Mouse (Mus musculus): ENCODE results near the gene Dph5.
"Not testable (repeated sequence)": the region's sequence is repeated elsewhere in the genome, so short reads cannot be mapped to it uniquely, and the experiment has no call there.

Dph5 gene

DNA sequence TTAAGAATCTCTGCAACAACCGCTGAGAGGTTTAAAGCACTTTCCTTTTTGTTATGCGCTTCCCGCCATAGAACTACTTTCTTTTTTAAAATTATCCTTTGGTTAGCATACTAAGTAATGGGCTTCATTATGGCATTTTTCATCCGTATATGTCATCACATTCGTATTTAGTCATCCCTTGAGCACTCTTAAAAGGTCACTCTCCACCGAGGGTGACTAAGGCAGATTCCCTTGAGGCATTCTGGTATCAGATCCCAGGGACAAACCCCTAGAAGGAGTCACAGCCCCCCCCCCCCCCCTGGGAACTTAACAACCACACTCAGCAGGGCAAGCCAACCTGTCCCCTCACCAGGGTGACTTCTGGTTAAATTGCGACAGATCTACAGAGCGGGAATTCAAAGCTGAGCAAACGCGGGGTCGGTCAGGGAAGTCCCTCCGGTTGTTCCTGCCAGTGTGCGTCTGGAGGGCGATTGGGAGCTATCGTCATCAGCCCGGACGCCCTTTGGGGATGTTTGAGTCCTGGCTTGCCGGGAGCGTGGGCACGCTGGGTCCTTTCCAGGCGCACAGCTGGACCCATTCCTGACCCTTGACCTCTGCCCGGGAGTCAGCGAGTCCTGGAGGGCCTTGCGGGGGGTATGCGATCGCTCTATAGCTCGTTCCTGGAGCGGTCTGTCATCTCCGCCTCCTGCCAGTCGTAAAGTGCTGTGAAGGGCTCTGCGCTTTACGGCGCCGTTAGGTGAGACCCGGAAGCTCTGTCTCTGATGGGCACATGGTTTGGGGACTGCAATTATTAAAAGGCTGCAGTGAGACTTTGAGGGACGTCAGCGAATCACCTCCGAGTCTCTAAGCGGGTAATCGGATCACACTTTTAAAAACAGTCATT is at the start of gene Dph5:
Gene Dph5, plus strand, starts transcription at position 411 of the 883 bp plus-strand sequence.
- peak; percentile 89 for DNase-seq (ENCODE audit: low read depth, low spot score)

DNA sequence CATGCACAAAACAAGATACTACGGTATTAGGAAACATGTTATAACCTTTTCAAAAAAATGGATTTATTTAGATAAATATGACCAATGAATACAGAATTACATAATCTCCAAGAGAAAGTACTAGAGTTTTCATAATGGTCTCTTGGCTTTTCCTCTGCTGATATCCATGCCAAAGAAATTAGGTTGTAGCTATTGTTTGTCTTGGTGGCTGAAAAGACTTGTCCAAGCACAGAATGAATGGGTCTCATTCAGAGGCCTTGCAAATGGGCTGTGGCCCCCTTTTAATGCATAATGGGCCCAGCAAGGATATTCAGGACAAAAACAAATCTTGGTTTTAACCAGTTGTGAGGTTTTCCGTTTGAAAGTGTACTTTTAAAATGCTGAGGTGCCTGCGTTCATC is 43.1 kb upstream of the Dph5 start:
- no peak for DNase-seq (ENCODE audit: low read depth, low spot score)

DNA sequence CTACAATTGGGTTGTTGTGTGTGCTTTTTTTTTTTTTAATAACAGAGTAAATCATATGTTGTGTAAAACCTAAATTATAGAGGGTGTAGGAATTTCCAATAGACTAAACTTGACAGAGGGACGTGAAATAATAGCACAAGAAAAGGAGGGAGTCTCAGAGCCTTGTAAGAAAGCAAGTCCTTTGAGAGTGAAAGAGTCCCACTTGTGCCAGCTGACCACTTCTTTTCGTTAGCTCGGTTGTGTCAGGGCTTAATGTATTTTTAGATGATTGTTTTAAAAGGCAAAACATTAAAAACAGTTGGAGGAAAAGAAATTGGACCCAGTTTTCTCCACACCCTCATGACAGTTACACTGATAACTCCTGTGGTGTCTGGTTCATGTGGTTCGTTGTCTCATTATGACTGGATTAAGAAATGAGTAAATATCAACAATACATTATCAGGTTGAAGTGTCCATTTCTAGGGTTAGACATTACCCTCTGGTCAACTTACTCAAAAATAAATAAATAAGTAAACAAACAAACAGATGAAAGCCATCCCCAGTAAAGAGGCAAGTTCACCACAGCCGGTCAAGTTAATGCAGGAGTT is 42.5 kb upstream of the Dph5 start:
- no peak for DNase-seq (ENCODE audit: low read depth, low spot score)

DNA sequence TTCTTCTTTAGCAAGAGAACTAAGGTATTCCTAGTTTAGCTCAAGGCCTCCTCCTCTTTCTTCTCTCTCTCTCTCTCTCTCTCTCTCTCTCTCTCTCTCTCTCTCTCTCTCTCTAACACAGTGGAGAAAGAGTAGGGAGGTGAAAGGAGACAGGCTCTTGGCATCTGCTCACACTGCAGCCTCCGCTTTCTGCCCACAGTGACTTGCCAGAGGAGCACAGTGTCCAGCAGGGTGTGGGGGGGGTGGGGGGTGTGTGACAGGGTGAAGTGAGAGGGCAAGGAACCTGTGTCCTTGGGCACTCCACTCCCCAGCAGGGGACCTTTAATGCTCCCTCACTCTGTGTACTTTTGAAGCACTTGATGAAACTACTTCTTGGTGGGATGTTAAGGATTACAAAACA is 41.9 kb upstream of the Dph5 start:
- DNase-seq (ENCODE audit: low read depth, low spot score), result no peak

DNA sequence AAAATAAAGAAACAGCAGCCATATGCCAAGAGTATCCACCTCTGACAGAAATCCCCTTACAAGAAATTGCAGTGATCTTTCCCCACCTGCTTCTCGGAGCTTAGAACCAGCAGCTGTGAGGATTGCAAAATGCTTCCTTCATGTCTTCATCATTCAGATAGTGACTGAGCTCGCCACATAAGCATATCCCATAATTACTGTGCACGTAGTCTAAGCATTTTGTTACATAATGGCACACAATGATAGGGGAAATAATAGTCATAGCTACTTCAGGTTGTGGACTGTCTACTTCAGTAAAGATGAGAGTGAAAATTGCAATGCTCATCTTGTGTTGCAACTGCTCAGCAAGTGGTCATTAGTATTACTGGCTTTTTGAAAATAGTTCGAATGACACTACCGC is 41.5 kb upstream of the Dph5 start:
- DNase-seq (ENCODE audit: low read depth, low spot score), result no peak

DNA sequence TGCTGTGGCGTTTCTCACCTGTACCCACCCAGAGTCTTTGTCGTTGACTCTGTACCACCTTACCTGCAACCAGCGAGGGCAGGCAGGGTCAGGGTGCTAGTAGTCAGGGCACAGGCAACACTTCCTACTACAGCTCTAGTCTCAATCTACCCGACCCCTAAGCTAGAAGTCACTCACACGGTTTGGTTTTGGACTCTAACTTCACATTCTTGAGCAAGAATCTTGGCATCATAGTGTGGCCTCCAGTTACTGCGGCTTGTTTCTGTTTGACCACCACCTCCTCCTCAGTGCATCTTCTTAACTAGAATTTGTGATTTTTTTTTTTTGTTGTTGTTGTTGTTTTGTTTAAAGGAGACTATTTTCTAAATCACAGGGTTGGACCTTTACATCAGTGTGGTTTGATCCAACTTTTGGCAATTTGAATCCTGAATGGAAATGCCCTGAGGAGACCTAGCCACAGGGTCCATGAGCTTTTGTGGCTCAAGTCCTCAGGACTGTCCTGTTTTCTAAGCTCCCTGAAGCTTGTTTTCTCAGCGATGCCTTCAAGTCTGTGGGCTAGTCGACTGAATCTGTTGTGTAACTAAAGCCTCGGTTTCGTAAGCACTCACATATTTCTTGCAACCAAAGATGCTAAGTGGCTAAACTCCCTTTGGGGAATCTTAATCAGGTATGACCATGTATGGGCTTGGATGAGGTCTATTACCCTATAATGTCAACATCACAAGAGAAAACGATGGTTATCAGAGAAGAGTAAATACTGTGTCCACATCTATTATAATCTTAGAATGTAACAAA is 38.8 kb upstream of the Dph5 start:
- no peak for DNase-seq (ENCODE audit: low read depth, low spot score)

DNA sequence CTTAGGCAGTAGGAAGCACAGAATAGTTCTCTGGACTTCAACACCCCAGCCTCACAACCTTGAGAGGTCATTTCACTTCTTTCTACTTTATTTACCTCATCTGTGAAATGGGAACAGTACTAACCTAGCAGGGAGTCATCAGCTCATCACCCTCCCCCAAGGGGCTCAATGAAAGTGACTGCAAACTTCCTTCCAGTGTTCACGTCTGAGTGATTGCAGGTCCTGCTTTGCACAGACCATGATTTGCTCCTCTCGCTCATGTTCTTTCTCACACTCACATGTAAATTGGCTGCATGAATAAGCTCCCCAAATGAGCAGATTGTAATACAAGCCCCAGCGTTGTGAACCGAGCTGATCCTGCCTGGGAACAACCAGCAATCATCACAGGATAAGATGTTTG is 36.7 kb upstream of the Dph5 start:
- no peak for DNase-seq (ENCODE audit: low read depth, low spot score)

DNA sequence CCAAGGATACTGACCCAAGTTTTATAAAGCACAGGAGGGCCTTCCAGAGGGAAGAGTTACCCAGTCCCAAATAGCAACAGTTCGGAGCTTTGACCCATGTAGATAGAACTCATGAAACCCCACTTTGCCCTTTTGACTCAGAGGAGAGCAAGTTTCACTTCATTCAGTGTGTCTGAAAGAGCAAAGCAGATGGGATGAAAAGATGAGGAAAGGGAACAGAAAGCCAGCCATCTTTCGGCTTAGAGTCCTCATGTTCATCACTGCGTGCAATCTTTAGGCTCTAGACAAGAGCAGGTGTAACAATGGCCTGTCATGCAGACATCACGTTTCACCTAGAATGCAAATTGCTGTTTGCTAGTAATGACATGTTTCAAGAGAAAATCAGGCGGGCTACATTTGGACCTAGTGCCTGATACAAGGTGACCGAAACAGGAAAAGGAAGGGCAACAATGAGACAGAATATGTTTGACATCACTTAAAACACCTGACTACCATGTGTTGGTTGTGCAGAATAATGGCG is 32.9 kb upstream of the Dph5 start:
- no peak for DNase-seq (ENCODE audit: low read depth, low spot score)

DNA sequence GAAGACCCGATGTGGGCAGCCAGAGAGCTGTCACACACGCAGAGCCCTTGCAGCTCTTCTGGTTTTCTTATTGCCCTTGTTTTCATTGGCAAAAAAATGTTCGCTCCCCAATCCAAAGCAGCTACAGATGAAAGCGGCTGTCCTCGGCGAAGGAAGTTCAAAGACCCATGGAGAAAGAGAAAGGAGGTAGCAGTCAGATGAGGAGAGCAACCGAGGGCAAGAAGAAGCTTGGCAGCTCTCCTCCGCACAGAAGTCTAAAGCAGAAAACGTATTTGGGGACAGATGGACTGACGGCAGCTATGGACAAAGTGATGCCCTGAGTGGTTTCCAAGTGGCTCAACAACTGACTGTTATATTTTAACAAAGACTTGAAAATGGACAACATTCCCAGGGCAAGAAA is 32.1 kb upstream of the Dph5 start:
- DNase-seq (ENCODE audit: low read depth, low spot score), result no peak

DNA sequence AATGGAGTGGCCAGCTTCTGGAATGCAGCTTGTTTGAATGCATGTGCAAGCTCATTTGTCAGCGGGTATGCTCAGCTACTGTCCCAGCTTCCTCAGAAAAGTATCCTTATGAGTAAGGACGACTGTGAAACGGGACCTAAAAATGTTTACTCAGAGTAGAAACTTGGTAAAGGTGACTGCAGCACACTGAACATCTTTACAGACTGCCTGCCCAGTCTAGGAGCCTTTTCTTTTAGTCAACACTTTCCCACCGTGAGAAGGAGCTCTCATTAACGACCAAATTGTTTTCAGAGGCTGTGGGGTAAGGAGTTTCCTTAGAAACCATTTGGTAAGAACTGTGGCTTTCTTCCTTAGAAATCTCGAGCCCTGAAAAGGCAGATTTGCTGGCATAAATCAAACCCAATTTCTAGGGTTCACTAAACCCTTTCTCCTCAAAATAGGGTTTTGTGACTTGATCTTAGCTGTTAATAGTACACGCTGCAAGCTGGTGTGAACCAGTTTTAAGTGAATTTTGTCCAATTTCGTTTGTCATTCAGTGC is 31.1 kb upstream of the Dph5 start:
- DNase-seq (ENCODE audit: low read depth, low spot score), result peak; percentile 37

DNA sequence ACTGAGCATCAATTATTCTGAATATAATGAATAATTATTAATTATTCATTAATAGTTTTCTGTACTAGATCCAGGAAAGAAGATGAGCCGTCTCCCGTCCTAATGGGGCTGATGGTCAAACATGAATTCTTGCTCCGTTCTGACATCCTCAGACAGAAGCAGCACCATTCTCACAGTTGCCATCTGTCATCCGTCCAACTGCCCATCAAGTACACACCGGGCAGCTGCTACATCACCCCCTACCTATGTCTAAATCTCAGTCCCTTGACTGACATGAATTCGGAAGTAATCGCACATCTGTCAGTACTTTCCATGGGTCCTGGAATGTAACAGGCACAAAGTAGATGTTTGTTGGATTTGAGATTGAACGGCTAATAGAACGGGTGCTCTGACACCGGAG is 30.2 kb upstream of the Dph5 start:
- DNase-seq (ENCODE audit: low read depth, low spot score), result no peak

DNA sequence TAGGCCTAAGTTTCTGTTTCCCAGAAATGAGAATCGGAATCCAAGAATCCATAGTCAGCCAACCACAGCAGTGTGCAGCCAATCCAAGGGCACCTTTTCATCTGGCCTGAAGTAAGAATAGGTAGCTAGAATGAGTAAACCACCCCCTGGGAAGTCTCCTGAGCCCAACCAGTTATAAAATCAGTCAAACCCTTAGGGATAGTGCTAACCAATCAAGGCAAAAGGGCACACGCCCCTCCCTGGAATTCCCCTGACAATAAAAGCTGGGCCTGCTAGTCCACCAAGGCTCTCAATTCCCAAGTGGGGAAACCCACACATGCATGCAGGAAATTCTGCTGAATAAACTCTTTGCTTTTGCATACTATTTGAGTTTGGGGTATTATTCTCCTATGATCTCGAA is 28.8 kb upstream of the Dph5 start:
- DNase-seq (ENCODE audit: low read depth, low spot score), result no peak

DNA sequence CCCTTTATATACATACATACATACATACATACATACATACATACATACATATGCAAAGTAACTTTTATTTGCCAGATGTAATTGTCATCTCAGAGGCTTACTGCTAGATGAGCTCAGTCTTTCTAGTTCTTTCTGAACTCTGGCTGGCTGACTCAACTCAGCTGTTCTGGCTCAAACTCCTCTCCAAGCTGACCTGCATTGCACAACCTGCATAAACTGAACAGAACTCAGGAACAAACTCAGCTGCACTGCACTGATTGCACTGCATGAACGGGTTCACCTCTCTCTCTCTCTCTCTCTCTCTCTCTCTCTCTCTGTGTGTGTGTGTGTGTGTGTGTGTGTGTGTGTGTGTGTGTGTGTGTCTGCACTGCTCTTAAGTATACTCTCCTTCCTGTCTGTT is 26.9 kb upstream of the Dph5 start:
- DNase-seq (ENCODE audit: low read depth, low spot score), result not testable (repeated sequence)

DNA sequence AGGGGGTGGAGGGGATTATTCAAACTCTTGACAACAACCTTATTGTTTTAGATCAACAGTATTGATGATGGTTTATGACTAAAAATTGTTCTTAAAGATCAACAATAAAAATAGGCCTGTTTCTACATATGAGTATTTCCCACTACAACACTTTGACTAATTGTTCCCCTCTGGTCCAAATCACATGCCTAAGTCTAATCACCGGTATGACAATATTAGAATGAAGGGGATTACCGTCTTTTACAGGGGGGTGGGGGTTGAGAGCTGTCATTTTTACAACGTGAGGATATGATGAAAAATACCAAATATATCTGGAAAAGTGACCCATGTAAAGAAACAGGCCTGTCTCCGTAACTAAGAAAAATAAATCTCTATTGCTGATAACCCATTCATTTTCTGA is 24.1 kb upstream of the Dph5 start:
- no peak for DNase-seq (ENCODE audit: low read depth, low spot score)

DNA sequence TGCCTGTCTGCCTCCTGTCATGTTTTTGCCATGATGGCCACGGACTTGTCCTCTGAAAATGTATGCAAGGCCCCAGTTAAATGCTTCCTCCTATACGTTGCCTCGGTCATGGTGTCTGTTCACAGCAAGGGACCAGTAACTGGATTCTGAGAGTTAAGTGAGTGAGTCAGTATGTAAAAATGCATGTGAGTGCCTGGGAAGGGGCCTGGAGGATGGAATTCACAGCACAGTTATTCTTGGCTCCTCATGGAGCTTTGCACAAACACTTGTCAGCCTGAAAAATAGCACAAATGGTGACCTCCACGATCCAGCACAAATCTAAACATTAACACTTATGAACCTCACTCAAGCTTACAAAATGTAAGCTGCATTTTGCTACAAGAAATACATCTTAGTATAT is 20.5 kb upstream of the Dph5 start:
- DNase-seq (ENCODE audit: low read depth, low spot score), result no peak

DNA sequence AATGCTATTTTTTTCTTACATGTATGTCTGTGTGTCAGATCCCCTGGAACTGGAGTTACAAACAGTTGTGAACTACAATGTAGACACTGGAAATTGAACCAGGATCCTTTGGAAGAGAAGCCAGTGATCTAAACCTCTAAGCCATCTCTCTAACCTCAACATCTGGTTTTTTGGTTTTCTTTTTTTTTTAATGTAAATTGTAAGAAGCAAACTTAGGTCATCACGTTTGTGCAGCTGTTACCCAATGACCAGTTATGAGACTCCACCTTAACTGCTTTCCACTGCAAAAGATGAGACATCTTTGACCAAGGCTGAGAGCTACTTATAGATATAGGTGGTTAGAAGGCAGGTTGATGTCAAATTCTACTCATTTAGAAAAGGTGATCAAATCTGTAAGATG is 19.7 kb upstream of the Dph5 start:
- DNase-seq (ENCODE audit: low read depth, low spot score), result no peak

DNA sequence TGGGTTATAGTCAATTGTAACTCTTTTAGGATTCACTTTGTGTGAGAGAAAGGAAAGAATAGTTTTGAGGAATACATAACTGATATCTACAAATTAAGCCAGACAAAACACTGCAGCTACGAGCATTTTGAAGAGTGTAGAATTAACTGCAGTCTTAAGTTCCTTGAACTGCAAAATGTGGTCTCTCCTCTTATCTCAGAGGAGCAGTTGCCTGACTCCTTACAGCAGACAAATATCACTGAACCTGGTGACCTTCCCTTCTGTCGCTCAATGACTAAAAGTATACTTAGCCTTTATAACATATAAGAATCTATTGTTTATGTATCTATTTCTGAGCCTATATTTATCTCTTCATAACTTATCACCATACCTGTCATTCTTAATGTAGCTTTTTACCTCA is 18.3 kb upstream of the Dph5 start:
- DNase-seq (ENCODE audit: low read depth, low spot score), result no peak

DNA sequence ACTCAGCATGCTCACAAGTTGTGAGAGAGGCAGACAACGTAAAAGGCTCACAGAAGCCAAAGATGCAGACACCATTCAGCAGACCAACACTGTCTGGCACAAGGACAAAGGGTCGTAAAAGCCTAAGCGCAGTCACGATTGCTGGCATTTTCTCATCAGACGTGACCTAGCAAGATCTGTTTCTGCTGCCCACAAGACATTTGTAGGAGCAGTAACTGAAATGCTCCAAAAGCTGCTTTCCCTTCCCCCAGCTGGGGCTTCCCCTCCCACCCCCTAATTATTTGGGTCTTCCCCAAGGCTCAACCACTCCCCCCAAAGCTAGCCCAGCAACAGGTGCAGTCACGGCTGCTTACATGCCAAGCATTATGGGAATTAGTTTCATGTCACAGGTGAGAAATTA is 12.1 kb upstream of the Dph5 start:
- DNase-seq (ENCODE audit: low read depth, low spot score), result no peak

DNA sequence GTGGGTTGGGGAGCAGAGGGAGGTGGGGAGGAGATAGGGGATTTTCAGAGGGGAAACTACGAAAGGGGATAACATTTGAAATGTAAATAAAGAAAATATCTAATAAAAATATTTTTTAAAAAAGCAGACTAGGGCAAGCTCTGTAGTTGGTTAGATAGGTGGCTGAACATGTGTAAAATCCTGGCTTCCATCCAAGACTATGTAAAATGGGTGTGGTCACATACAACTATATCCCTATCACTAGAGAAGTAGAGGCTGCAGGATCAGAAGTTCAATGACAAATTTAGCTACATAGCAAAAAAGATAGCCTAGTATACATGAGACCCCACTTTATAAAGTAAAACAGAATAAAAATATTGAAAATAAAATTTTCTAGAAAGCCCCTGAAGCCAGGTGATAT is 10.5 kb upstream of the Dph5 start:
- no peak for DNase-seq (ENCODE audit: low read depth, low spot score)

DNA sequence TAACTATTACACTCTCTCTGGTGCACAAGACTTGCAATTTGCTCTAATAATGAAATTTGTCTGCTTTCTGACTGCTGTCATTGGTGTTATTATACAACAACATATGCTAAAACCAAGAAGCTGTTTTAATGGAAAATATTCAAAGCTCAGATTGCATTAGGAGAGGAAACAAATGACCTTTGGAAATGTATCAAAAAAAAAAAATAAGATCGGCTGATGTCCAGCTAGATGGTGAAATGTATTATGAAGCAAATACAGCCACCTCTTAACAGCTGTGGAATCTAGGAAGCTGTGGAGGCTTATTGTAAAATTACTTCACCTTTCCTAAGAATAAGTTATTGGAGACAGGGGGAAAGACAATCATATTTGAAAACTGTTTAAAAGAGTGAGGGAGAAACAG is 3.6 kb upstream of the Dph5 start:
- DNase-seq (ENCODE audit: low read depth, low spot score), result no peak

DNA sequence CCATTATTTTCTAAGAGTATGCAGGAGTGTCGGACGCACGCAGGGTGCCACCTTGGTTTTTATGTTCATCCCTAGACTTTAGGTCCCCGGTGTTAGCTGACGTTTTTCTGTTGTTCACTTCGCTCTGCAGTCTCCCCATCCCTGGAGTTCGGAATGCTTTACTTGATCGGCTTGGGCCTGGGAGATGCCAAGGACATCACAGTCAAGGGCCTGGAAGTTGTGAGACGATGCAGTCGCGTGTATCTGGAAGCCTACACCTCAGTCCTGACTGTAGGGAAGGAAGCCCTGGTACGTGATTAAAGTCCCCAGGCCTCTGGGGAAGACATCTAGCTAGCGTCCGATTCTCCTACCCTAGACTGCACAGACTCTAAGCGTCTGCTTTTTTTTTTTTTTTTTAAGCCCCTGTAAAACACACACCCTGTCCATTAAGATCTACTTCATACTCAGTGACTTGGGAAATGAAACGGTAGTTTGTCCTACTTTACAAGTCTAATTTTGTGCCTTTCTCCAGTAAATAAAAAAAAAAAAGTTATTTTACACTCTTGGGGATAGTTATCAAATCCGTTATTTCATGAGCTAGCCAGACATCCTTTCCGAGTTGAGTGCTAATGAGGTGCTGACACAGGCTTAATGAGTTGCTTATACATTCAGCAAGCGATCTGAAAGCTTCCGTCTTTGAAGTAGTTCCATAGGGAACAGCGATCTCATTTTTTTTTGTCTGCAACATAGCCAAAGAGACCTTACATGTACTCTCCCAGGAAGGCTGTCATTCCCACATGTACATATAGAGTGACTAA is 871 bp downstream of the Dph5 start:
- DNase-seq (ENCODE audit: low read depth, low spot score), result peak; percentile 36

All from brain, embryonic 18.5 days (tissue).